Mouse (Mus musculus): ENCODE data around the gene Agmat. TPM values are rescaled to one million over a fixed set of nuclear protein-coding genes. Genes with fewer than 3 reads are reported as not detected.

Gene Agmat
- polyA plus RNA-seq, 1 experiment from 2014 or later, result 0.11 TPM

DNA sequence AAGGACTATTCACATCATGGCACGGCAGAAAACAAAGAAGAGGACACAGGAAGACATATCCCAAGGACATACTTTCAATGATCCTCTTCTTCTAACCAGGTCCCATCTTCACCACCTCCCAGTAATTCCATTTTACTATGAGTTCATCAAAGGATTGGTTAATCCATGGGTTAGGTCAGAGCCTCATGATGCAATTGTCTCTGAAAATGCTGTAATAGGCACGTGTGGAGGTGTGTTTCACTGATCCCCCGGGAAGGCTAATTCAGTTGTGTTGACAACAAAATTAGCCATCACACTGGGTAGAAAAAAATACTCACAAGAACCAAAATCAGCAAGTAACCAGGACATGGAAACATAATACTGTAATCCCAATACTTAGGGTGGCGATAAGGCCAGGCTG lies 28.8 kb upstream of the Agmat start:
- no peak overlapping the region for H3K4me2 ChIP-seq (ENCODE audit: low read depth, severe bottlenecking)
- DNase-seq (ENCODE audit: low spot score), result no peak
- no peak for ATAC-seq (ENCODE audit: insufficient number of reproducible peaks, low FRiP score, low TSS enrichment, low read depth)
- no peak overlapping the region for H3K9ac ChIP-seq (ENCODE audit: low read length)
- peaks cover 26% of the 10 kb centered on the region for H3K4me1 ChIP-seq (ENCODE audit: control insufficient read depth, insufficient read depth, low read length)
- H3K4me3 ChIP-seq (ENCODE audit: low read depth, low read length), result no peak overlapping the region
- peaks cover 5% of the 10 kb centered on the region; the same call in 1 of the 2 replicates for H3K36me3 ChIP-seq (ENCODE audit: control insufficient read depth, insufficient read depth, low read length)
- 77% methylated on average over 4 of the region's 4 CpGs for WGBS
- H3K9me3 ChIP-seq (ENCODE audit: control insufficient read depth, low read length), result no peaks in the 10 kb centered on the region
- H3K27me3 ChIP-seq (ENCODE audit: control insufficient read depth, insufficient read depth, low read length), result no peaks in the 10 kb centered on the region
- no peak overlapping the region for H3K27ac ChIP-seq (replicated peaks; ENCODE audit: low read depth, low read length)

DNA sequence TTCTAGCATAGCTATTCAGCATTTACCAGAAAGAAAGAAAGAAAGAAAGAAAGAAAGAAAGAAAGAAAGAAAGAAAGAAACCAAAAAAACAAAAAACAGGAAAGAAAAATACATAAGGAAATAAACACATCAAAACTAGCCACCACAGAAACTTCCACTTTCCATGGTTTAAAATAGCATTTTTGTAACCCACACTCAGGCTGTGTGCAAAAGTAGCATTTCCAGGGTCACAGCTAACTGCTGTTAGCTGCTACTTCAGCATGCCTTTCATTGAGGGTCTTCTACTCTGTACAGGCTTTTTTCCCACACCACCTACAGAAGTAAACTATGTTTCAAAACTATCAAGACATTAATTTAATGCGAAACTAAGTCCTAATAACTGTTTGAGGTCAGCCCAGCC lies 27.2 kb upstream of the Agmat start:
- Histone ChIP-seq H3K36me3 (ENCODE audit: control insufficient read depth, insufficient read depth, low read length) (peaks cover 2% of the 10 kb centered on the region; the same call in 1 of the 2 replicates), H3K4me2 (ENCODE audit: low read depth, severe bottlenecking) (no peak overlapping the region), H3K27me3 (ENCODE audit: control insufficient read depth, insufficient read depth, low read length) (no peaks in the 10 kb centered on the region), H3K9me3 (ENCODE audit: control insufficient read depth, low read length) (no peaks in the 10 kb centered on the region), H3K9ac (ENCODE audit: low read length) (no peak overlapping the region), H3K4me1 (ENCODE audit: control insufficient read depth, insufficient read depth, low read length) (peaks cover 23% of the 10 kb centered on the region), H3K27ac (replicated peaks; ENCODE audit: low read depth, low read length) (no peak overlapping the region), H3K4me3 (ENCODE audit: low read depth, low read length) (no peak overlapping the region)
- DNase-seq (ENCODE audit: low spot score) (no peak), ATAC-seq (ENCODE audit: insufficient number of reproducible peaks, low FRiP score, low TSS enrichment, low read depth) (no peak)
- 93% methylated on average over 1 of the region's 1 CpGs for WGBS

DNA sequence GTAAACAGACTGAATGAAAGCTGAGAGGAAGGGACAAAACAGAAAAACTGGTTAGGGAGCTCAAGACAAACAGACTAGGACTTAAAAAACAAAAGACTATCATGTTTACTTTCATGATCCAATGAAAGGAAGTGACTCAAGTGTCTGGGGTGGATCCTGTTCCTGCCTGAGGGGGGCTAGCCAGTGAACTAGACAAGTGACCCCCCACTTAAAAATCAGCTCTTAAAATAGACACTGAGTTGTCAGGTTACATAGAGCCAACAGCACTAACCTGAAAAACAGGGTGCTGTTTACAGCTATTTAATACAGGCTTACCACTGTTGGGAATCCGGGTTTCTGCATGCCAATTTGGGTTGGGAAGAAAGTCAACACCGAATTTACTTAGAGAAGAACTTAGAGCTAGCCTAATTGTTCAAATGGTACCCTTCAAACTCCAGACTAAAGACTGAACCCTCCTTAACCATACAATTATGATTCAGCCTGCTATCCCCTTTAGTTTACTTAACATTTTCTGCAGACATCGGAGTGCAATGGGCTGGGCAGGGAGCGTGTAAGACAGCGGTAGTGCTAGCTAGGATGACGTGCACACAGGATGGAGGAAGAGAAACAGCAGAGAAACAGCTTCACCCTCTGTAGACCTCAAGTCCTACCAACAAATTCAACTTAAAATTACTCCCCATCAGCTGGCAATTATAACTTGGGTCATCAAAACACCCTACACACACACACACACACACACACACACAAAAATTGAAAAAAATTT lies 25.5 kb upstream of the Agmat start:
- Histone ChIP-seq H3K27me3 (ENCODE audit: control insufficient read depth, insufficient read depth, low read length) (no peaks in the 10 kb centered on the region), H3K4me1 (ENCODE audit: control insufficient read depth, insufficient read depth, low read length) (peaks cover 10% of the 10 kb centered on the region), H3K27ac (replicated peaks; ENCODE audit: low read depth, low read length) (no peak overlapping the region), H3K9ac (ENCODE audit: low read length) (no peak overlapping the region), H3K36me3 (ENCODE audit: control insufficient read depth, insufficient read depth, low read length) (peaks cover 2% of the 10 kb centered on the region; the same call in 1 of the 2 replicates), H3K4me3 (ENCODE audit: low read depth, low read length) (no peak overlapping the region), H3K9me3 (ENCODE audit: control insufficient read depth, low read length) (no peaks in the 10 kb centered on the region), H3K4me2 (ENCODE audit: low read depth, severe bottlenecking) (no peak overlapping the region)
- ATAC-seq (ENCODE audit: insufficient number of reproducible peaks, low FRiP score, low TSS enrichment, low read depth) (no peak), DNase-seq (ENCODE audit: low spot score) (no peak)
- WGBS, result 83% methylated on average over 6 of the region's 6 CpGs

DNA sequence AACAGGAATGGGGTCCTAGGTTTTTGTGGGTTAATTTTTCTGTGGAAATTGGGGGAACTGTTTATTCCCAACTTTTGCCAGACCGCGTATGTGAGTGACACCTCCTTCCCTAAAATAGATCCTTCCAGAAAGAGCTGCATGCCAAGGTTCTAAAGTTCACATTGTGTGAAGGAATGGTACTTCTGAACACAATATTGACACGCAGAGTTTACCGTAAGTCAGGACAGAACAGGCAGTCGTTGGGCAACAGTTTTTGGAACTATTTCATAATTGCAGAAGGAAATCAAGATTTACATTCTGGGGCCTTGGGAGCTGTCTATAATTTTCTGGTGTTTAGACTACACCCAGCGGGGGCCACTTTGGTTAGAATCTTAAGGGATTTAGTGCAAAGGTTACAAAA lies 24.5 kb upstream of the Agmat start:
- Histone ChIP-seq H3K27me3 (ENCODE audit: control insufficient read depth, insufficient read depth, low read length) (no peaks in the 10 kb centered on the region), H3K4me3 (ENCODE audit: low read depth, low read length) (peak overlapping the region; percentile 99), H3K9me3 (ENCODE audit: control insufficient read depth, low read length) (no peaks in the 10 kb centered on the region), H3K36me3 (ENCODE audit: control insufficient read depth, insufficient read depth, low read length) (peaks cover 2% of the 10 kb centered on the region; the same call in 1 of the 2 replicates), H3K4me2 (ENCODE audit: low read depth, severe bottlenecking) (peak overlapping the region; percentile 84), H3K4me1 (ENCODE audit: control insufficient read depth, insufficient read depth, low read length) (peaks cover 8% of the 10 kb centered on the region; the same call in 1 of the 2 replicates), H3K9ac (ENCODE audit: low read length) (no peak overlapping the region), H3K27ac (replicated peaks; ENCODE audit: low read depth, low read length) (no peak overlapping the region)
- ATAC-seq (ENCODE audit: insufficient number of reproducible peaks, low FRiP score, low TSS enrichment, low read depth) (no peak), DNase-seq (ENCODE audit: low spot score) (no peak)
- 79% methylated on average over 6 of the region's 6 CpGs for WGBS

DNA sequence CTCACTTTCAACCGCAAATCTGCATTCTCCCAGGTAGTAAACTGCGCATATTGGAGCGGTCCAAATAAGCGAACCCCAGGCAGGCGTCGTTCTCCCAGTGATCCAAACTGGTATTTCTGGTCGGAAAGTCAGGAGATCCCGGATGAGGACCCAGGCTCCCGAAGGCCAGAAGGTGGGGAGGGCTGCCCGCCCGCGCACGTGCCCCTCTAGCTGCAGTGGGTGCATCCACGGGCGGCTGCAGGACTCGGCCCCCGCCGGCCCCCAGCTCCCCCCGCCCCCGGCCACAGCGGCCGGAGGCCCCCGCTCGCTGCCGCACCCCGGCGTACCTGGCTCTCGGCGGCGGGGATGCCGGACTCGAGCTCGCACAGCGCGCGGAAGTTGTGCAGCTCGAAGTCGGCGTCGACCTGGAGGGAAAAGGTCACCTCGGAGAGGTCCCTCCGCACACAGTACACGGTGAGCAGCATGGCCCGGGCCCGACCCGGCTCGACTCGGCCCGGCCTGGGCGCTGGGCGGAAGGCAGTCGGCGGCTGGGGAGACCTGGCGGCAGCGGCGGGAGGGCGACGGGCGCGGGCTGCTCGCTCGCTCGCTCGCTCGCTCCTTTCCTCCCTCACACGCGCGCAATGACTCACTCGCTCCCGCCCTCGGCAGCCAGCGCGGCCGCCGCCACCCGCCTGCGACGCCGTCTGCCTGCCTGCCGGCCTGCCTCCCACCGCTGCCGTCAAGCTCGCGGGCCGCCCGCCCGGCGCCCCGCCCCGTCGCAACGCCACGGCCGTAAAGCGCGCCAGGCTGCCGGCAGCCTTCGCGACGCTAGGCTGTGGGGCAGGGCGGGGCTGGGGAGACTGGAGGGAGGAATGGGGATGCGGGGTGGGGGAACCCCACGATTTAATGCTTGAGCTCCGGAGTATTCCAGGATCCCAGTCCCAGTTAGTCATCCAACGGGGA lies 23.5 kb upstream of the Agmat start, which contains the start of gene Ddi2:
Ddi2 (minus strand) TSS at position 689 of the 942 bp plus-strand sequence.
- peaks cover 8% of the 10 kb centered on the region; the same call in 1 of the 2 replicates for H3K4me1 ChIP-seq (ENCODE audit: control insufficient read depth, insufficient read depth, low read length)
- WGBS, result under 1% methylated on average over 93 of the region's 105 CpGs
- no peaks in the 10 kb centered on the region for H3K27me3 ChIP-seq (ENCODE audit: control insufficient read depth, insufficient read depth, low read length)
- peak; percentile 89 for DNase-seq (ENCODE audit: low spot score)
- H3K36me3 ChIP-seq (ENCODE audit: control insufficient read depth, insufficient read depth, low read length), result no peaks in the 10 kb centered on the region; the same call in 1 of the 2 replicates
- peak within 1 kb of the TSS; percentile 99 for H3K4me3 ChIP-seq (ENCODE audit: low read depth, low read length)
- H3K4me2 ChIP-seq (ENCODE audit: low read depth, severe bottlenecking), result peak within 1 kb of the TSS; percentile 84
- H3K27ac ChIP-seq (replicated peaks; ENCODE audit: low read depth, low read length), result peak within 1 kb of the TSS; percentile 79
- no peaks in the 10 kb centered on the region for H3K9me3 ChIP-seq (ENCODE audit: control insufficient read depth, low read length)
- peak; percentile 82 for ATAC-seq (ENCODE audit: insufficient number of reproducible peaks, low FRiP score, low TSS enrichment, low read depth)
- peak within 1 kb of the TSS; percentile 96 for H3K9ac ChIP-seq (ENCODE audit: low read length)

DNA sequence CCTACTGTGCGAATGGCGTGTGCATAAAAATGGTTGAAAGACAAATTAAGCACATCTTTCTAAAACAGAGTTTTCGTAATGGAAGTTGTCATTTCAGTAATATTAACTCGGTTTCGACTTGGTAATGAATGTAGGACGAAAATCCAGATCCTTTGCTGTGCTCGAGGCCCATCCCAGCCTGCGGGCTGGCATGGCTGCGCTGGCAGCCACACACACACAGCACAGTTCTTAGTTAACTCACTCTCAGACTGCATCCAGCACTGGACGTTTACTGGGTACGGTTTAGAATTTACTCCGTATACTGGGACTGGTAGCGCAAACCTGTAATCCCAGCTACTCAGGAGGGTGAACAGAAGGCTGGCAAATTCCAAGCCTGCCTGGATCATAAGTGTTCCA lies 22.8 kb upstream of the Agmat start:
- Histone ChIP-seq H3K4me1 (ENCODE audit: control insufficient read depth, insufficient read depth, low read length) (peaks cover 8% of the 10 kb centered on the region; the same call in 1 of the 2 replicates), H3K4me3 (ENCODE audit: low read depth, low read length) (peak overlapping the region; percentile 99), H3K27me3 (ENCODE audit: control insufficient read depth, insufficient read depth, low read length) (no peaks in the 10 kb centered on the region), H3K27ac (replicated peaks; ENCODE audit: low read depth, low read length) (no peak overlapping the region), H3K4me2 (ENCODE audit: low read depth, severe bottlenecking) (peak overlapping the region; percentile 84), H3K9ac (ENCODE audit: low read length) (peak overlapping the region; percentile 96), H3K9me3 (ENCODE audit: control insufficient read depth, low read length) (no peaks in the 10 kb centered on the region), H3K36me3 (ENCODE audit: control insufficient read depth, insufficient read depth, low read length) (no peaks in the 10 kb centered on the region; the same call in 1 of the 2 replicates)
- WGBS, result 15% methylated on average over 13 of the region's 13 CpGs
- no peak for DNase-seq (ENCODE audit: low spot score)
- ATAC-seq (ENCODE audit: insufficient number of reproducible peaks, low FRiP score, low TSS enrichment, low read depth), result 0 out of 2 replicates have a peak, but pooled peaks have one; percentile 65

DNA sequence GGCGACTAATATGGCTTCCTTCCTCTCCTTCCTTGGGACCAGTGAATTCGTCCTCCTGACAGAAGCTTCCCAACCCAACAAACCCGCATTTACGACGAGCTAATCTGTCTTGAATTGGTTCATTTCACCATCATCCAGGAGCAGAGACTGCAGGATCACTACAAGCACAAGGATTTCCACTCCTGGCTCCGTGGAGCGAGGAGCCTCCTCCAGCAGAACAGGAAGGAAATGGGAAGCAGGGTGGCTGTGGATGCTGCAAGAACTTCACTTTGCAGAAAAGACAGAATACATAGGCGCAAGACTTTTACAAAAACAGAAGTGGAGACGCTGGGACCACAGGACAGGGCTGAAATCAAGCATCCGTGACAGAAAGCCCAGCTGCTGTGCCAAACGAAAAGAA lies 21.9 kb upstream of the Agmat start:
- H3K36me3 ChIP-seq (ENCODE audit: control insufficient read depth, insufficient read depth, low read length), result no peaks in the 10 kb centered on the region; the same call in 1 of the 2 replicates
- WGBS, result 62% methylated on average over 11 of the region's 11 CpGs
- ATAC-seq (ENCODE audit: insufficient number of reproducible peaks, low FRiP score, low TSS enrichment, low read depth) (no peak), DNase-seq (ENCODE audit: low spot score) (no peak)
- no peak overlapping the region for H3K27ac ChIP-seq (replicated peaks; ENCODE audit: low read depth, low read length)
- H3K27me3 ChIP-seq (ENCODE audit: control insufficient read depth, insufficient read depth, low read length), result no peaks in the 10 kb centered on the region
- H3K4me2 ChIP-seq (ENCODE audit: low read depth, severe bottlenecking), result no peak overlapping the region
- peaks cover 8% of the 10 kb centered on the region; the same call in 1 of the 2 replicates for H3K4me1 ChIP-seq (ENCODE audit: control insufficient read depth, insufficient read depth, low read length)
- H3K9ac ChIP-seq (ENCODE audit: low read length), result no peak overlapping the region
- no peaks in the 10 kb centered on the region for H3K9me3 ChIP-seq (ENCODE audit: control insufficient read depth, low read length)
- H3K4me3 ChIP-seq (ENCODE audit: low read depth, low read length), result no peak overlapping the region

DNA sequence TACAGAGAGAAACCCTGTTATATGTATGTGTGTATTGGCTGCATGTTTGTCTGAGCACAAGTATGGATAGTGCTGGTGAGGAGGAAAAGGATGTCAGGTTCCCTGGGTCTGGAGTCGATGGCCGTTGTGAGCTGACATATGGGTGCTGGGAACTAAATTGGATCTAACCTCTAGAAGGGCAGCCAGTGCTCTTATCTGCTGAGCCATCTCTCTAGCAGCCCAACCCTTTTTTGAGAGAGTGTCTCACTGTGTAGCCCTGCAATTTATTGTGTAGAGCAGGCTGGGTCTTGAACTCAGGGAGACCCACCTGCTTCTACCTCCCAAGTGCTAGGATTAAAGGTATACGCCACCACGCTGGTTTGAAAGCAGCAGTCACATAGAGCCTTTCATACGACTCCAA lies 21.2 kb upstream of the Agmat start:
- WGBS, result 84% methylated on average over 5 of the region's 5 CpGs
- DNase-seq (ENCODE audit: low spot score), result no peak
- H3K4me3 ChIP-seq (ENCODE audit: low read depth, low read length), result no peak overlapping the region

More for the DNA sequence above, 21.2 kb upstream of the Agmat start:
- Histone ChIP-seq H3K4me2 (ENCODE audit: low read depth, severe bottlenecking) (no peak overlapping the region), H3K9me3 (ENCODE audit: control insufficient read depth, low read length) (no peaks in the 10 kb centered on the region), H3K9ac (ENCODE audit: low read length) (no peak overlapping the region), H3K27ac (replicated peaks; ENCODE audit: low read depth, low read length) (no peak overlapping the region), H3K4me1 (ENCODE audit: control insufficient read depth, insufficient read depth, low read length) (peaks cover 8% of the 10 kb centered on the region; the same call in 1 of the 2 replicates), H3K27me3 (ENCODE audit: control insufficient read depth, insufficient read depth, low read length) (no peaks in the 10 kb centered on the region), H3K36me3 (ENCODE audit: control insufficient read depth, insufficient read depth, low read length) (no peaks in the 10 kb centered on the region; the same call in 1 of the 2 replicates)
- ATAC-seq (ENCODE audit: insufficient number of reproducible peaks, low FRiP score, low TSS enrichment, low read depth), result no peak
